Mouse (Mus musculus) embryonic facial prominence, embryonic 12.5 days (tissue): ENCODE results near the gene Rpa1. TPM values are rescaled to one million over a fixed set of nuclear protein-coding genes. Genes with fewer than 3 reads are reported as not detected.

Experiments used
- ATAC-seq: fragments of 200-750 bp; cut with Nextera tagmentation; 2 replicates; pipeline ENCODE4 v1.8.0; 2017; ENCODE audit not compliant: insufficient number of reproducible peaks, insufficient read depth, low FRiP score, low TSS enrichment
- H3K27ac ChIP-seq: fragments of 300-500 bp; sonication (generic); 2 replicates; pipeline ENCODE4 v1.5.1; 2016; ENCODE audit warnings: mild to moderate bottlenecking
- H3K27me3 ChIP-seq: fragments of 300-500 bp; sonication (generic); 2 replicates; pipeline ENCODE4 v1.6.1; 2016; ENCODE audit warnings: mild to moderate bottlenecking, moderate library complexity
- H3K36me3 ChIP-seq: fragments of 300-500 bp; sonication (generic); 2 replicates; pipeline ENCODE4 v1.6.1; 2016; ENCODE audit warnings: mild to moderate bottlenecking
- H3K4me1 ChIP-seq: fragments of 300-500 bp; sonication (generic); 2 replicates; pipeline ENCODE4 v1.6.1; 2016
- H3K4me2 ChIP-seq: fragments of 300-500 bp; sonication (generic); replicated peaks from 2 replicates; pipeline ENCODE4 v1.6.1; 2016; ENCODE audit warnings: mild to moderate bottlenecking, moderate library complexity
- H3K4me3 ChIP-seq: fragments of 300-500 bp; sonication (generic); 2 replicates; pipeline ENCODE4 v1.5.1; 2016; ENCODE audit warnings: mild to moderate bottlenecking
- H3K9ac ChIP-seq: fragments of 300-500 bp; sonication (generic); 2 replicates; pipeline ENCODE4 v1.6.1; 2016; ENCODE audit warnings: mild to moderate bottlenecking, moderate library complexity
- H3K9me3 ChIP-seq: fragments of 300-500 bp; sonication (generic); 2 replicates; pipeline ENCODE4 v1.6.1; 2016; ENCODE audit warnings: mild to moderate bottlenecking, moderate library complexity
- WGBS: fragments of 180-500 bp; shearing (Covaris S2); methylation state at CpG from one replicate; pipeline ENCODE4 v1.1.7; 2016; 5-methylcytosine and 5-hydroxymethylcytosine counted together
- polyA plus RNA-seq: library from polyadenylated mRNA; unstranded; fragments of >200 nt; fragmentation: Nextera tagmentation; extraction: Ambion mirVana; gene quantifications from 2 replicates; pipeline ENCODE4 v1.2.1, GENCODE M21; 2016

Gene Rpa1
- polyA plus RNA-seq, 1 experiment from 2014 or later, result 138 TPM

DNA sequence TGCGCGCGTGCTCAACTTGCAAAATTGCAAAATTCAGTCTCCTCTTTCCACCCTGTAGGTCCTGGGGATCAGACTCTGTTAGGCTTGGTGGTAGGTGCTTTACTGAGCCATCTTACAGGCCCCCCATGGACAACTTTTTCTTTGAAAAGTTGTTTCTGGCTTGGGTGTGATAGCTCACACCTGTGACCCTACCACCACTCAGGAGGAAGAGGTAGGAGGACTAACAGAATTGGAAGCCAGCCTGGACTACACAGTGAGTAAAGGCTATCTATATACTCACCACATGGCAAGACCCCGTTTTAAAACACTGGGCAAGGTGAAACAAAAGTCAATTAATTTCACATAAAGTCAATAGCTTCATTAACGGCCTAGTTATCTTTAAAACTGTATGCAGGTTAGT lies 3.4 kb downstream of the Rpa1 start:
- no peak for ATAC-seq
- no peak overlapping the region for H3K9ac ChIP-seq
- peaks cover 19% of the 10 kb centered on the region for H3K4me1 ChIP-seq
- no peaks in the 10 kb centered on the region for H3K9me3 ChIP-seq
- no peaks in the 10 kb centered on the region for H3K27me3 ChIP-seq
- no peak overlapping the region for H3K4me3 ChIP-seq
- 95% methylated on average over 5 of the region's 5 CpGs for WGBS
- peaks cover 18% of the 10 kb centered on the region for H3K36me3 ChIP-seq
- no peak overlapping the region for H3K4me2 ChIP-seq
- no peak overlapping the region for H3K27ac ChIP-seq

DNA sequence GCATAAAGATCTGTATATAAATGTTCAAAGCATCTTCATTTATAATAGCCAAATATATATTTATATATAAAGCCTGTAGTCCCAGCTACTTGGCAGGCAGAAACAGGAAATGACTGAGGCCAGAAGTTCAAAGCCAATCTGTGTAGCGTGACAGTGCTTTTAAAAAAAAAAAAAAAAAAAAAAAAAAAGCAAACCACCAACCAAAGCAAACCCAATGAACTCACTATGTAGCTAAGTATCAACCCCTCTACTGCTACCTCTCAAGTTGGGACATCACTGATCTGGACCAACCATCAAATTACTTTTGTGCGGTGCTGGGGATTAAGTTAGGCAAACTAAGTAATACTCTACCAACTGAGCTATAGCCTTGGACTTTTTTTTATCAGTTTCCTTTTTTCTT lies 4.0 kb downstream of the Rpa1 start:
- 57% methylated on average over 2 of the region's 2 CpGs for WGBS
- peaks cover 22% of the 10 kb centered on the region for H3K36me3 ChIP-seq
- ATAC-seq, result no peak

GRCm38 (mm10) chr11:75343096-75343495 lies 5.0 kb downstream of the Rpa1 start:
- peaks cover 32% of the 10 kb centered on the region for H3K36me3 ChIP-seq
- 96% methylated on average over 2 of the region's 2 CpGs for WGBS
- no peak overlapping the region for H3K4me2 ChIP-seq

More for the DNA sequence above, 4.0 kb downstream of the Rpa1 start:
- Histone ChIP-seq H3K9ac (no peak overlapping the region), H3K4me1 (peaks cover 19% of the 10 kb centered on the region), H3K9me3 (no peaks in the 10 kb centered on the region), H3K27me3 (no peaks in the 10 kb centered on the region), H3K27ac (no peak overlapping the region), H3K4me2 (no peak overlapping the region), H3K4me3 (no peak overlapping the region)

GRCm38 (mm10) chr11:75340698-75341345 lies 7.3 kb downstream of the Rpa1 start:
- H3K4me1 ChIP-seq, result no peaks in the 10 kb centered on the region; the same call in 1 of the 2 replicates
- no peak overlapping the region for H3K9ac ChIP-seq
- no peak overlapping the region for H3K4me2 ChIP-seq
- no peak overlapping the region for H3K4me3 ChIP-seq
- H3K27ac ChIP-seq, result no peak overlapping the region
- no peak for ATAC-seq
- H3K9me3 ChIP-seq, result no peaks in the 10 kb centered on the region
- H3K36me3 ChIP-seq, result peaks cover 47% of the 10 kb centered on the region
- 84% methylated on average over 12 of the region's 12 CpGs for WGBS
- H3K27me3 ChIP-seq, result no peaks in the 10 kb centered on the region

More at GRCm38 (mm10) chr11:75343096-75343495, 5.0 kb downstream of the Rpa1 start:
- ATAC-seq, result no peak
- Histone ChIP-seq H3K4me1 (peaks cover 15% of the 10 kb centered on the region), H3K27ac (no peak overlapping the region), H3K27me3 (no peaks in the 10 kb centered on the region), H3K9ac (no peak overlapping the region), H3K9me3 (no peaks in the 10 kb centered on the region), H3K4me3 (no peak overlapping the region)

GRCm38 (mm10) chr11:75340076-75340475 lies 8.0 kb downstream of the Rpa1 start:
- Histone ChIP-seq H3K36me3 (peaks cover 47% of the 10 kb centered on the region), H3K4me3 (no peak overlapping the region), H3K4me1 (no peaks in the 10 kb centered on the region; the same call in 1 of the 2 replicates), H3K27ac (no peak overlapping the region), H3K9ac (no peak overlapping the region), H3K4me2 (no peak overlapping the region), H3K9me3 (no peaks in the 10 kb centered on the region), H3K27me3 (no peaks in the 10 kb centered on the region)
- WGBS, result 92% methylated on average over 14 of the region's 14 CpGs
- no peak for ATAC-seq

GRCm38 (mm10) chr11:75337246-75337645 lies 10.9 kb downstream of the Rpa1 start:
- Histone ChIP-seq H3K4me3 (no peak overlapping the region), H3K4me1 (no peaks in the 10 kb centered on the region), H3K9me3 (no peaks in the 10 kb centered on the region), H3K36me3 (peaks cover 54% of the 10 kb centered on the region), H3K4me2 (no peak overlapping the region), H3K9ac (no peak overlapping the region), H3K27me3 (no peaks in the 10 kb centered on the region), H3K27ac (no peak overlapping the region)
- ATAC-seq, result no peak
- 93% methylated on average over 7 of the region's 7 CpGs for WGBS

- no peak for ATAC-seq
- H3K9ac ChIP-seq, result no peak overlapping the region
- H3K36me3 ChIP-seq, result peaks cover 56% of the 10 kb centered on the region
- H3K27me3 ChIP-seq, result no peaks in the 10 kb centered on the region
- H3K9me3 ChIP-seq, result no peaks in the 10 kb centered on the region
- 79% methylated on average over 8 of the region's 8 CpGs for WGBS
- H3K4me1 ChIP-seq, result no peaks in the 10 kb centered on the region
- no peak overlapping the region for H3K4me3 ChIP-seq
- no peak overlapping the region for H3K4me2 ChIP-seq
- no peak overlapping the region for H3K27ac ChIP-seq
These were observed 11.4 kb downstream of the Rpa1 start for GRCm38 (mm10) chr11:75336676-75337075.

DNA sequence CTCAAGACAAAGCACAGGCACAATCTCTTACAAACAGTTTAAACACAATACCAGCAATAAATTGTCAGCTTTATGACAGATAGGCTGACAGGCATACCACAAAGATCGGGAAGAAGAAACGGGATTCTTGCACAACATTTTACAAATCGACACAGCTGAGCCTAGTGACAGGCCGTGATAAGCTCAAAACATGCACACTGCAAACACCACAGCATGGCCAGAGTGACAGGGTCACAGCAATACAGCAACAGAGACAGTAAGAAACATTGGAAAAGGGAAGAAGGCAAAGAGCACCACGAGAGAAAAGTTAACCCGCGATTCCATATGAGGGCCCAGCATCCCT lies 22.2 kb downstream of the Rpa1 start:
- ATAC-seq, result no peak
- Histone ChIP-seq H3K4me2 (no peak overlapping the region), H3K36me3 (peaks cover 20% of the 10 kb centered on the region), H3K27ac (no peak overlapping the region), H3K4me1 (peaks cover 10% of the 10 kb centered on the region; the same call in 1 of the 2 replicates), H3K9me3 (no peaks in the 10 kb centered on the region), H3K9ac (no peak overlapping the region), H3K4me3 (no peak overlapping the region), H3K27me3 (no peaks in the 10 kb centered on the region)
- 88% methylated on average over 7 of the region's 7 CpGs for WGBS

- no peak overlapping the region for H3K4me3 ChIP-seq
- peak overlapping the region; percentile 31; the same call in 1 of the 2 replicates for H3K27ac ChIP-seq
- 77% methylated on average over 16 of the region's 16 CpGs for WGBS
- no peaks in the 10 kb centered on the region for H3K9me3 ChIP-seq
- H3K27me3 ChIP-seq, result no peaks in the 10 kb centered on the region
- no peak overlapping the region for H3K9ac ChIP-seq
- H3K4me1 ChIP-seq, result peaks cover 10% of the 10 kb centered on the region; the same call in 1 of the 2 replicates
- peaks cover 20% of the 10 kb centered on the region for H3K36me3 ChIP-seq
- H3K4me2 ChIP-seq, result no peak overlapping the region
- ATAC-seq, result no peak
These were observed 22.8 kb downstream of the Rpa1 start for GRCm38 (mm10) chr11:75325116-75325968.

DNA sequence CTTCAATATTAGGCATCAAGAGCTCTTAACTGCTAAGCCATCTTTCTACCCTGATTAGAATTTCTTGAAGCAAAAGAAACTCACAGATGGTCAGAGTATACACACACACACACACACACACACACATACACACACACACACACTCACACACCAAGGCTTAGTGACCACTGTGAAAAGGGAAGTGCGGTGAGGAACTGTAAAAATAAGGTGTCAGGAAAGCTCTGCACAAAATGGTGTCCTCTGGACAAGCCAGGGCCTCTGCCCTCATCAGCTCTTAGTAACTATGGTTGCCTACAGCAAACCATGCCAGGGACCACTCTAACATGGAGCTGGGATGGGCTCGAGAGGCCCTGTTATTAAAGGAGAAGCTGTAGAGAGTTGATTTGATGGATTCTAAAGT lies 23.7 kb downstream of the Rpa1 start:
- ATAC-seq, result no peak
- Histone ChIP-seq H3K27ac (no peak overlapping the region), H3K9ac (no peak overlapping the region), H3K36me3 (peaks cover 20% of the 10 kb centered on the region), H3K27me3 (no peaks in the 10 kb centered on the region), H3K4me3 (no peak overlapping the region), H3K4me1 (peaks cover 10% of the 10 kb centered on the region; the same call in 1 of the 2 replicates), H3K9me3 (no peaks in the 10 kb centered on the region), H3K4me2 (no peak overlapping the region)
- 94% methylated on average over 2 of the region's 2 CpGs for WGBS

GRCm38 (mm10) chr11:75323326-75323737 lies 24.8 kb downstream of the Rpa1 start:
- no peak for ATAC-seq
- Histone ChIP-seq H3K4me1 (peaks cover 10% of the 10 kb centered on the region; the same call in 1 of the 2 replicates), H3K9me3 (no peaks in the 10 kb centered on the region), H3K36me3 (peaks cover 20% of the 10 kb centered on the region), H3K27ac (no peak overlapping the region), H3K4me2 (no peak overlapping the region), H3K9ac (no peak overlapping the region), H3K4me3 (no peak overlapping the region), H3K27me3 (no peaks in the 10 kb centered on the region)
- WGBS, result 67% methylated on average over 8 of the region's 8 CpGs

DNA sequence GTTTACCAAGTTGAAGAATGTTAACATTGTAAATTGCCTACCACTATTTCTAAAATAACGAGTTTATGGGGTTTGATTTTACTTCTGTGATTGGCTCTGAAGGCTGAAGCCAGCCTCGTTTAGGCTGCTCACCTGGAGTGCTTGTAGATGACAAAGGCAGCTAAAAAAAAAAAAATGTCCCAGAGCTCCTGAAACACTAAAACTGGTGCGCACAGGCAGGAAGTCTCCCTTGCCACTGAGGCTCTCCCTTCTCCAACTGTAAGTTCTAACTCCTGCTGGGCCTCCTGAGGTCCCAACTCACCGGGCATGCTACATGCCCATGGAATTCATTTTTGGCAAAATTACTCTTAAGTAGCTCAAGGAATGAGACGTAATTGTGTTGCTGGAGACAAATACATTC lies 28.9 kb downstream of the Rpa1 start:
- Histone ChIP-seq H3K4me1 (peaks cover 10% of the 10 kb centered on the region; the same call in 1 of the 2 replicates), H3K4me3 (no peak overlapping the region), H3K4me2 (no peak overlapping the region), H3K27me3 (no peaks in the 10 kb centered on the region), H3K9me3 (no peaks in the 10 kb centered on the region), H3K9ac (no peak overlapping the region), H3K27ac (no peak overlapping the region), H3K36me3 (peaks cover 25% of the 10 kb centered on the region)
- no peak for ATAC-seq
- 73% methylated on average over 5 of the region's 5 CpGs for WGBS
